Mouse (Mus musculus): Measurements from ENCODE around the gene Pomp. TPM values are rescaled to one million over a fixed set of nuclear protein-coding genes. Genes with fewer than 3 reads are reported as not detected.

Gene Pomp
- polyA plus RNA-seq, 1 experiment: 220 TPM

DNA sequence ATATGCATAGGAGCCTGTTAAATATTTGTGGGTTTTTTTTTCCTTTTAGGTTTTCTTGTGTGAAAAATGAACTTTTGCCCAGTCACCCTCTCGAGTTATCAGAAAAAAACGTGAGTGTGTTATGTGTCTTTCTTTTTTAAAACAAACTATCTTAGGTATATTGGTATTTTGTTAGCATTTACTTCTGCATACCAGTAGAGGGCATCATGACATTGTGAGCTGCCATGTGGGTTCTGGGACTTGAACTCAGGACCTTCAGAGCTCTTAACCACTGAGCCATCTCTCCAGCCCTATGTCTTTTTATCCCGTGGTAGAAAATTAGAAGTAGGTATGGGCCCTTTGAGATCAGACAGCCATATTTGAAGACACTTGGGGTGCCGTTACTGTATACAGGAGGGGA is 8.4 kb downstream of the Pomp start:
- Histone ChIP-seq H3K4me2 (ENCODE audit: low read depth) (no peak overlapping the region), H3K36me3 (ENCODE audit: control insufficient read depth, insufficient read depth) (peaks cover 38% of the 10 kb centered on the region), H3K79me2 (ENCODE audit: control insufficient read depth, insufficient read depth) (peaks cover 10% of the 10 kb centered on the region), H3K4me3 (no peak overlapping the region), H3K27me3 (ENCODE audit: control insufficient read depth, insufficient read depth, insufficient read length) (no peaks in the 10 kb centered on the region), H3ac (ENCODE audit: control insufficient read depth, insufficient read length) (no peak overlapping the region)
- TF ChIP-seq MAX (IDR thresholded peaks at IDR 0.05; ENCODE audit: low read depth): no peak
- no peak for TF ChIP-seq TCF12 (IDR thresholded peaks at IDR 0.05; ENCODE audit: insufficient read depth, poor library complexity, severe bottlenecking)
- no peak for TF ChIP-seq USF1 (IDR thresholded peaks at IDR 0.05; ENCODE audit: low read depth)
- TF ChIP-seq POLR2AphosphoS2 (IDR thresholded peaks at IDR 0.05; ENCODE audit: insufficient read length, low read depth): no peak
- TF ChIP-seq TCF3 (IDR thresholded peaks at IDR 0.05; ENCODE audit: insufficient read length, low read depth): no peak
- no peak for TF ChIP-seq MYOG (IDR thresholded peaks at IDR 0.05; ENCODE audit: control insufficient read depth in 1 of 3, insufficient read depth in 1 of 3, insufficient read length in 2 of 3, low read depth in 2 of 3)
- no peak for TF ChIP-seq REST (IDR thresholded peaks at IDR 0.05; ENCODE audit: insufficient read depth, insufficient read length)
- no peak for TF ChIP-seq E2F4 (IDR thresholded peaks at IDR 0.05; ENCODE audit: insufficient read depth)
- TF ChIP-seq POLR2A (IDR thresholded peaks at IDR 0.05; ENCODE audit: insufficient read length, low read depth): no peak
- TF ChIP-seq MYOD1 (IDR thresholded peaks at IDR 0.05; ENCODE audit: control insufficient read depth in 1 of 3, insufficient read length in 2 of 3, low read depth in 2 of 3): no peak
- no peak for TF ChIP-seq CEBPB (IDR thresholded peaks at IDR 0.05; ENCODE audit: insufficient read depth, poor library complexity, severe bottlenecking)
- no peak for TF ChIP-seq SRF (IDR thresholded peaks at IDR 0.05; ENCODE audit: control insufficient read depth, insufficient read length, low read depth)

- Histone ChIP-seq H3K4me3 (no peak overlapping the region), H3K27me3 (ENCODE audit: control insufficient read depth, insufficient read depth, insufficient read length) (no peaks in the 10 kb centered on the region), H3K79me2 (ENCODE audit: control insufficient read depth, insufficient read depth) (peaks cover under 1% of the 10 kb centered on the region), H3K36me3 (ENCODE audit: control insufficient read depth, insufficient read depth) (peaks cover 43% of the 10 kb centered on the region), H3ac (ENCODE audit: control insufficient read depth, insufficient read length) (no peak overlapping the region), H3K4me2 (ENCODE audit: low read depth) (no peak overlapping the region)
- no peak for TF ChIP-seq USF1 (IDR thresholded peaks at IDR 0.05; ENCODE audit: low read depth)
- no peak for TF ChIP-seq MYOG (IDR thresholded peaks at IDR 0.05; ENCODE audit: control insufficient read depth in 1 of 3, insufficient read depth in 1 of 3, insufficient read length in 2 of 3, low read depth in 2 of 3)
- no peak for TF ChIP-seq TCF12 (IDR thresholded peaks at IDR 0.05; ENCODE audit: insufficient read depth, poor library complexity, severe bottlenecking)
- TF ChIP-seq CEBPB (IDR thresholded peaks at IDR 0.05; ENCODE audit: insufficient read depth, poor library complexity, severe bottlenecking): no peak
- no peak for TF ChIP-seq POLR2A (IDR thresholded peaks at IDR 0.05; ENCODE audit: insufficient read length, low read depth)
- no peak for TF ChIP-seq REST (IDR thresholded peaks at IDR 0.05; ENCODE audit: insufficient read depth, insufficient read length)
- no peak for TF ChIP-seq MYOD1 (IDR thresholded peaks at IDR 0.05; ENCODE audit: control insufficient read depth in 1 of 3, insufficient read length in 2 of 3, low read depth in 2 of 3)
- no peak for TF ChIP-seq POLR2AphosphoS2 (IDR thresholded peaks at IDR 0.05; ENCODE audit: insufficient read length, low read depth)
- no peak for TF ChIP-seq TCF3 (IDR thresholded peaks at IDR 0.05; ENCODE audit: insufficient read length, low read depth)
Observed at GRCm38 (mm10) chr5:147869568-147869967, 9.3 kb downstream of the Pomp start.

DNA sequence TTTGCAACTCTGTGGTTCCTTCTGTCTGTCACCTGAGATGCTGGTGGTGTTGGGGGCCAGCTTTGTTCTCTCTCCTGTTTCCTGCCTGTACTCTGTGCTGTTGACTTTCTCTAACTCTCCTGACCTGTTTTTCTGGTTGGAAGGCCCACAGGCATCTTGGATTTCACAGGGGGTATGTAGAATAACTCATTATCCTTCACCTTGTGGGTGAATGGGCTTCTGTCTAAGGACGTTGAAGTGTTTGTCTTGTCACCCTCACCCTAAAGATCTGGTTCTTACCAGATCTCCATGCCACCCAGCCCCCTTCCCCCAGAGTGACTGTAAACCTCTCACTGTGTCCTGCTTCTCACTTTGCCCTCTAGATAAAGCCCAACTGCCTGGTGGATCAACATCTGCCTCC is 10.0 kb downstream of the Pomp start:
- no peak overlapping the region for H3ac ChIP-seq (ENCODE audit: control insufficient read depth, insufficient read length)
- TF ChIP-seq MYOD1 (IDR thresholded peaks at IDR 0.05; ENCODE audit: control insufficient read depth in 1 of 3, insufficient read length in 2 of 3, low read depth in 2 of 3) (no peak), MYOG (IDR thresholded peaks at IDR 0.05; ENCODE audit: control insufficient read depth in 1 of 3, insufficient read depth in 1 of 3, insufficient read length in 2 of 3, low read depth in 2 of 3) (no peak), SRF (IDR thresholded peaks at IDR 0.05; ENCODE audit: control insufficient read depth, insufficient read length, low read depth) (no peak), E2F4 (IDR thresholded peaks at IDR 0.05; ENCODE audit: insufficient read depth) (no peak), TCF3 (IDR thresholded peaks at IDR 0.05; ENCODE audit: insufficient read length, low read depth) (no peak), POLR2A (IDR thresholded peaks at IDR 0.05; ENCODE audit: insufficient read length, low read depth) (no peak), REST (IDR thresholded peaks at IDR 0.05; ENCODE audit: insufficient read depth, insufficient read length) (no peak), POLR2AphosphoS2 (IDR thresholded peaks at IDR 0.05; ENCODE audit: insufficient read length, low read depth) (no peak), TCF12 (IDR thresholded peaks at IDR 0.05; ENCODE audit: insufficient read depth, poor library complexity, severe bottlenecking) (no peak)
- H3K79me2 ChIP-seq (ENCODE audit: control insufficient read depth, insufficient read depth): no peaks in the 10 kb centered on the region
- H3K4me3 ChIP-seq: no peak overlapping the region
- H3K27me3 ChIP-seq (ENCODE audit: control insufficient read depth, insufficient read depth, insufficient read length): peaks cover 1% of the 10 kb centered on the region
- no peak overlapping the region for H3K4me2 ChIP-seq (ENCODE audit: low read depth)
- peaks cover 46% of the 10 kb centered on the region for H3K36me3 ChIP-seq (ENCODE audit: control insufficient read depth, insufficient read depth)

GRCm38 (mm10) chr5:147871091-147871820 is 11.0 kb downstream of the Pomp start:
- Histone ChIP-seq H3K27me3 (ENCODE audit: control insufficient read depth, insufficient read depth, insufficient read length) (peaks cover 4% of the 10 kb centered on the region), H3K36me3 (ENCODE audit: control insufficient read depth, insufficient read depth) (peaks cover 50% of the 10 kb centered on the region), H3K79me2 (ENCODE audit: control insufficient read depth, insufficient read depth) (no peaks in the 10 kb centered on the region), H3ac (ENCODE audit: control insufficient read depth, insufficient read length) (no peak overlapping the region), H3K4me2 (ENCODE audit: low read depth) (no peak overlapping the region), H3K4me3 (no peak overlapping the region)
- TF ChIP-seq CEBPB (IDR thresholded peaks at IDR 0.05; ENCODE audit: insufficient read depth, poor library complexity, severe bottlenecking) (no peak), USF1 (IDR thresholded peaks at IDR 0.05; ENCODE audit: low read depth) (no peak), MYOG (IDR thresholded peaks at IDR 0.05; ENCODE audit: control insufficient read depth in 1 of 3, insufficient read depth in 1 of 3, insufficient read length in 2 of 3, low read depth in 2 of 3) (no peak), MAX (IDR thresholded peaks at IDR 0.05; ENCODE audit: low read depth) (no peak), POLR2AphosphoS2 (IDR thresholded peaks at IDR 0.05; ENCODE audit: insufficient read length, low read depth) (no peak)
